Comparison of ENCODE assay signal across 9 mouse cellular contexts in genomic region chr10:79892451-79893118, GRCm38 (mm10). TPM values are rescaled to one million over a fixed set of nuclear protein-coding genes. Genes with fewer than 3 reads are reported as not detected.
DNase-seq lines count a peak whose midpoint lies in the region; ATAC-seq and TF ChIP-seq lines count a peak whose summit lies in the region.
"Not testable (repeated sequence)": the region's sequence is repeated elsewhere in the genome, so short reads cannot be mapped to it uniquely, and the experiment has no call there.
"Had no signal": no experiment of that assay in that cellular context is flagged by ENCODE, and none has a peak within 500 bp of the region (broad histone marks: within the 10 kb centered on the region; RNA-seq: fewer than 3 reads in every experiment).

No protein-coding gene starts in this region.

- peak; percentile 74 for DNase-seq in c-Kit-positive CD71-positive TER-119-positive erythroid progenitor cells, embryonic 14.5 days (ENCODE audit: low spot score)
- peak; percentile 81 for DNase-seq in forebrain, embryonic 14.5 days (ENCODE audit: low spot score)
- peak; percentile 84 for DNase-seq in heart, postnatal 4 days
- peak; percentile 82 for DNase-seq in layer of hippocampus, adult 11-12 months (ENCODE audit: low spot score)
- DNase-seq in liver, postnatal 0 days: peak; percentile 89
- DNase-seq in thymus, postnatal 0 days (ENCODE audit: low spot score): peak; percentile 81

- H3K4me1 ChIP-seq in ES-Bruce4 (ENCODE audit: control insufficient read depth, insufficient read depth, low read length); forebrain, embryonic 14.5 days (ENCODE audit: control insufficient read depth, insufficient read depth, low read length); liver, postnatal 0 days (ENCODE audit: insufficient read depth); neural tube, embryonic 13.5 days (replicated peaks): not testable (repeated sequence)

- not testable (repeated sequence) for H3K36me3 ChIP-seq in ES-Bruce4 (ENCODE audit: control insufficient read depth, insufficient read depth, low read length, poor library complexity, severe bottlenecking)
- H3K36me3 ChIP-seq in forebrain, embryonic 14.5 days (ENCODE audit: control insufficient read depth, insufficient read depth, low read length): peaks cover 26% of the 10 kb centered on the region
- H3K36me3 ChIP-seq in liver, postnatal 0 days (replicated peaks; ENCODE audit: insufficient read depth, low read length): peaks cover 11% of the 10 kb centered on the region; the same call in 1 of the 2 replicates
- peaks cover 34% of the 10 kb centered on the region for H3K36me3 ChIP-seq in neural tube, embryonic 13.5 days

- not testable (repeated sequence) for TF ChIP-seq EP300 in ES-Bruce4 (IDR thresholded peaks at IDR 0.05; ENCODE audit: insufficient read depth, low read depth, low read length); liver, postnatal 0 days (IDR thresholded peaks at IDR 0.05; ENCODE audit: low read depth)

- not testable (repeated sequence) for H3K4me3 ChIP-seq in ES-Bruce4 (ENCODE audit: low read depth, low read length); forebrain, embryonic 14.5 days (ENCODE audit: low read depth, low read length); liver, postnatal 0 days (ENCODE audit: low read depth, low read length); neural tube, embryonic 13.5 days

- H3K9me3 ChIP-seq in ES-Bruce4 (replicated peaks; ENCODE audit: control insufficient read depth, insufficient read depth, low read length, poor library complexity, severe bottlenecking); forebrain, embryonic 14.5 days (replicated peaks; ENCODE audit: control insufficient read depth, low read length); liver, postnatal 0 days (ENCODE audit: low read length); neural tube, embryonic 13.5 days: not testable (repeated sequence)

- H3K4me2 ChIP-seq in forebrain, embryonic 14.5 days (ENCODE audit: low read length); liver, postnatal 0 days (ENCODE audit: low read depth, low read length); neural tube, embryonic 13.5 days: not testable (repeated sequence)

- 42% methylated on average over 22 of the region's 22 CpGs for WGBS in forebrain, embryonic 14.5 days
- WGBS in liver, postnatal 0 days (ENCODE audit: insufficient replicate concordance): 41% methylated on average over 22 of the region's 22 CpGs
- 43% methylated on average over 22 of the region's 22 CpGs for WGBS in neural tube, embryonic 13.5 days

- not testable (repeated sequence) for TF ChIP-seq POLR2A in ES-Bruce4 (IDR thresholded peaks at IDR 0.05; ENCODE audit: insufficient read depth, low read length)

- H3K27me3 ChIP-seq in ES-Bruce4 (ENCODE audit: control insufficient read depth, insufficient read depth, low read length, poor library complexity, severe bottlenecking); forebrain, embryonic 14.5 days (replicated peaks; ENCODE audit: control insufficient read depth, insufficient read depth, low read length); liver, postnatal 0 days (ENCODE audit: insufficient read depth, low read length); neural tube, embryonic 13.5 days: not testable (repeated sequence)

- peak; percentile 86 for TF ChIP-seq CTCF in ES-Bruce4 (IDR thresholded peaks at IDR 0.05; ENCODE audit: low read depth, low read length)
- peak; percentile 91 for TF ChIP-seq CTCF in liver, postnatal 0 days (IDR thresholded peaks at IDR 0.05; ENCODE audit: low read depth)

- H3K9ac ChIP-seq in ES-Bruce4 (ENCODE audit: low read depth, poor library complexity, severe bottlenecking); forebrain, embryonic 14.5 days (ENCODE audit: low read length); liver, postnatal 0 days (replicated peaks); neural tube, embryonic 13.5 days: not testable (repeated sequence)

- peak; percentile 83 for ATAC-seq in forebrain, embryonic 14.5 days
- peak; percentile 35; the same call in 1 of the 2 replicates for ATAC-seq in liver, postnatal 0 days
- ATAC-seq in neural tube, embryonic 13.5 days (ENCODE audit: low read depth): peak; percentile 54

- H3K27ac ChIP-seq in ES-Bruce4 (ENCODE audit: insufficient read depth, low read length); forebrain, embryonic 14.5 days (ENCODE audit: low read depth, low read length); liver, postnatal 0 days (ENCODE audit: low read depth); neural tube, embryonic 13.5 days (replicated peaks): not testable (repeated sequence)

RNA-seq across cellular contexts. Expression of gene Cfd, which starts 1.9 kb away (rescaled TPM):
- not detected in 2 replicates for polyA plus RNA-seq in ES-Bruce4 (2011; ENCODE audit: insufficient read depth, insufficient read length, low read depth, missing spikeins)
- not detected in 2 replicates for polyA plus RNA-seq in forebrain, embryonic 14.5 days (2014; fragmentation: Nextera tagmentation; extraction: Ambion mirVana)
- under 1 TPM in 1 of 2 experiments, not detected in 1; 0.38 TPM for total RNA-seq in heart, postnatal 4 days (2021)
- not detected in 2 replicates for polyA plus RNA-seq in liver, postnatal 0 days (2015; fragmentation: Nextera tagmentation; extraction: Ambion mirVana)
- polyA plus RNA-seq in neural tube, embryonic 13.5 days (2015; fragmentation: Nextera tagmentation; extraction: Ambion mirVana): not detected in 2 replicates
- 4.2 TPM in 1 of 2 replicates, not detected in the other for polyA plus RNA-seq in thymus, postnatal 0 days (2015; fragmentation: Nextera tagmentation; extraction: Ambion mirVana)
- polyA plus RNA-seq: embryonic facial prominence, embryonic 15.5 days had no signal

RNA-seq across cellular contexts. Expression of gene Elane, which starts 6.5 kb away (rescaled TPM):
- polyA plus RNA-seq in ES-Bruce4 (2011; ENCODE audit: insufficient read depth, insufficient read length, low read depth, missing spikeins): not detected in 2 replicates
- polyA plus RNA-seq in forebrain, embryonic 14.5 days (2014; fragmentation: Nextera tagmentation; extraction: Ambion mirVana): 0.36 TPM in 1 of 2 replicates, not detected in the other
- total RNA-seq in heart, postnatal 4 days (2021): not detected
- 180 and 207 TPM in 2 replicates for polyA plus RNA-seq in liver, postnatal 0 days (2015; fragmentation: Nextera tagmentation; extraction: Ambion mirVana)
- 0.67 TPM in 1 of 2 replicates, not detected in the other for polyA plus RNA-seq in neural tube, embryonic 13.5 days (2015; fragmentation: Nextera tagmentation; extraction: Ambion mirVana)
- 0.30 and 0.74 TPM in 2 replicates for polyA plus RNA-seq in thymus, postnatal 0 days (2015; fragmentation: Nextera tagmentation; extraction: Ambion mirVana)

RNA-seq across cellular contexts. Expression of gene Med16, which starts 16.1 kb away (rescaled TPM):
- polyA plus RNA-seq in ES-Bruce4 (2011; ENCODE audit: insufficient read depth, insufficient read length, low read depth, missing spikeins): 17.4 and 17.5 TPM in 2 replicates
- 40.5 and 47.6 TPM in 2 replicates for polyA plus RNA-seq in forebrain, embryonic 14.5 days (2014; fragmentation: Nextera tagmentation; extraction: Ambion mirVana)
- 10 to 100 TPM; 67.1 to 68.2 TPM for total RNA-seq in heart, postnatal 4 days (2021)
- 13.5 and 14.3 TPM in 2 replicates for polyA plus RNA-seq in liver, postnatal 0 days (2015; fragmentation: Nextera tagmentation; extraction: Ambion mirVana)
- 47.4 and 49.0 TPM in 2 replicates for polyA plus RNA-seq in neural tube, embryonic 13.5 days (2015; fragmentation: Nextera tagmentation; extraction: Ambion mirVana)
- 32.6 and 39.1 TPM in 2 replicates for polyA plus RNA-seq in thymus, postnatal 0 days (2015; fragmentation: Nextera tagmentation; extraction: Ambion mirVana)

RNA-seq across cellular contexts. Expression of gene Gm26602, which starts 18.1 kb away (rescaled TPM):
- not detected in 2 replicates for polyA plus RNA-seq in ES-Bruce4 (2011; ENCODE audit: insufficient read depth, insufficient read length, low read depth, missing spikeins)
- 6.0 and 21.9 TPM in 2 replicates for polyA plus RNA-seq in forebrain, embryonic 14.5 days (2014; fragmentation: Nextera tagmentation; extraction: Ambion mirVana)
- not detected for total RNA-seq in heart, postnatal 4 days (2021)
- polyA plus RNA-seq in liver, postnatal 0 days (2015; fragmentation: Nextera tagmentation; extraction: Ambion mirVana): 4.6 TPM in 1 of 2 replicates, not detected in the other
- 40.5 and 48.8 TPM in 2 replicates for polyA plus RNA-seq in neural tube, embryonic 13.5 days (2015; fragmentation: Nextera tagmentation; extraction: Ambion mirVana)
- 5.3 and 15.5 TPM in 2 replicates for polyA plus RNA-seq in thymus, postnatal 0 days (2015; fragmentation: Nextera tagmentation; extraction: Ambion mirVana)

RNA-seq across cellular contexts. Expression of gene Plppr3, which starts 18.2 kb away (rescaled TPM):
- 6.4 and 8.3 TPM in 2 replicates for polyA plus RNA-seq in ES-Bruce4 (2011; ENCODE audit: insufficient read depth, insufficient read length, low read depth, missing spikeins)
- polyA plus RNA-seq in forebrain, embryonic 14.5 days (2014; fragmentation: Nextera tagmentation; extraction: Ambion mirVana): 224 and 298 TPM in 2 replicates
- total RNA-seq in heart, postnatal 4 days (2021): 1 to 10 TPM; 2.5 to 2.9 TPM
- polyA plus RNA-seq in liver, postnatal 0 days (2015; fragmentation: Nextera tagmentation; extraction: Ambion mirVana): 2.9 and 4.9 TPM in 2 replicates
- polyA plus RNA-seq in neural tube, embryonic 13.5 days (2015; fragmentation: Nextera tagmentation; extraction: Ambion mirVana): 343 and 361 TPM in 2 replicates
- polyA plus RNA-seq in thymus, postnatal 0 days (2015; fragmentation: Nextera tagmentation; extraction: Ambion mirVana): 3.3 and 3.4 TPM in 2 replicates

Comparison
In these comparisons a context has a peak if more than half of its experiments do, and no peak if none do; other contexts are left out.
1. RNA of gene Elane, which starts 6.5 kb away (polyA plus RNA-seq): 180 to 207 TPM in liver, postnatal 0 days; 0.30 to 0.74 TPM in thymus, postnatal 0 days, 0.67 TPM in neural tube, embryonic 13.5 days, 0.36 TPM in forebrain, embryonic 14.5 days and not detected in ES-Bruce4; every median in the first group is over 100 times any median in the second.
2. Peak in every context shown above with its lines, with median percentiles within 50 percentile points of each other: DNase-seq and ATAC-seq.